Mouse (Mus musculus): Measurements from ENCODE around the gene Prkcd. TPM values are rescaled to one million over a fixed set of nuclear protein-coding genes. Genes with fewer than 3 reads are reported as not detected.
A peak's percentile ranks its signal among the peaks of the same experiment; 100 is the strongest.

Prkcd gene
- polyA plus RNA-seq, 1 experiment = 29.3 TPM

DNA sequence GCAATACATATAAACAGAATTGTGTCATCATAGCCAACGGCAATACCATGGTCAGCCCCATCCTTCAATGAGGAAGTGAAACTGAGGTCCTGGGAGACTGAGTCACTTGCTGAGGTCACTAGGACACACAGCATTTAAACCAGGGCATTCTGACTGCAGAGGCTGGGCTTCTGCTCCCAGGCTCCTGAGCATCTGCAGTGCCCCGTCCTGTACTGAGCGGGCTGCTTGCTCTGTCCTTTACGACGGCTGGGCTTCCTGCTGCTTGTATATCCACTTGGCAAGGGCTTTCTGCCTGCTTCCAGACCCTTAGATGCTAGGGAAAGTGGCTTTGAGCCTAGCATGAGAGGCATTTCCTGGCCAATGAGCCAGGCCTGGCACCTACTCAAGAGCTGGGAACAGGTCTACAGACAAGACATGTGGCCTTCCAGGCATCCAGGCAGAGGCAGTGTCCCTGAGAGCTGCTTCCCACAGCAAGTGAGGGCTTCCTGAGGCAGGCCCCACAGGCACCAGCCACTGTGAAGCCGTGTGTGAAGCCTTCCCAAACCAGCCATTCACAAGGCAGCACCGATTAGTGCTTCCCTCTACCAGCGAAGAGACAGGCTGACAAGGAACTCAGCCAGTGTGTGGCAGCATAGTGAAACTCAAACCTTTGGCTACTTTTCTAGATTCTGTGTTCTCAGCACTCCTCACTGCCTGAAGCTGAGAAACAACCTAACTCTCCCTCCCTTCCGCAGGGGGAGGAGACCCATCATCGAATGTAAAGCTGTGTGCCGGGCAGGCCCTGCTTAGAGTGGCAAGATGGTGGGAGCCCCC, 32.5 kb downstream of the Prkcd start:
- peaks cover 18% of the 10 kb centered on the region for H3K36me3 ChIP-seq (ENCODE audit: control insufficient read depth, insufficient read depth)
- TF ChIP-seq FOSL1 (IDR thresholded peaks at IDR 0.05; ENCODE audit: insufficient read depth, low read length, poor library complexity, severe bottlenecking) (no peak), MYOG (IDR thresholded peaks at IDR 0.05; ENCODE audit: control insufficient read depth, extremely low read depth, insufficient read length) (no peak), CEBPB (IDR thresholded peaks at IDR 0.05; ENCODE audit: low read depth) (no peak), CTCF (IDR thresholded peaks at IDR 0.05; ENCODE audit: control insufficient read depth, insufficient read depth, insufficient read length) (no peak), MYOD1 (IDR thresholded peaks at IDR 0.05; ENCODE audit: control insufficient read depth, insufficient read length, low read depth) (no peak), USF1 (IDR thresholded peaks at IDR 0.05; ENCODE audit: low read depth) (no peak), MAX (IDR thresholded peaks at IDR 0.05) (peak; percentile 20)
- H3K79me2 ChIP-seq (ENCODE audit: control insufficient read depth, insufficient read depth) = no peaks in the 10 kb centered on the region
- no peak overlapping the region for H3K4me3 ChIP-seq (ENCODE audit: insufficient read depth, poor library complexity, severe bottlenecking)
- H3K27me3 ChIP-seq (ENCODE audit: control insufficient read depth, insufficient read depth, insufficient read length) = no peaks in the 10 kb centered on the region
- H3K79me3 ChIP-seq (ENCODE audit: low read depth) = no peaks in the 10 kb centered on the region
- H3ac ChIP-seq (ENCODE audit: control insufficient read depth, insufficient read length, low read depth) = no peak overlapping the region

DNA sequence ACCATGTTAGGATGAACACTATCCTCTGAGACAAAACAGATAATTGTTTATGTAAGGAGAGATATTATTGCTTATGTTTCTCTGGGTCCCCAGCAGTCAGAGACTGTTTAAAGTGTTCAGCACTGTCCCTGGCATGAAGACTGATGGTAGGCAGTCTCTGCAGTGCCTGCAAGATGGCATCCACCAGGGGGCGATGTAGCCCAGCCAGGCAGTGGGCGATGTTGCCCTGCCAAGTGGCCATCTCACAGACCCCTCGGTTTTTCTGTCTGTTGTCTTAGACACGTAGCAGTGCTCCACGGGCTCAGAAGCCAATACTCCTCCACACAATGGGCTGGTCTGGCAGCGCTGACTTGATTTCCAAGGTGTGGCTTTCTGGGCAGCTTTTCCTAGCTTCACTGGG, 34.6 kb downstream of the Prkcd start:
- H3K4me3 ChIP-seq (ENCODE audit: insufficient read depth, poor library complexity, severe bottlenecking) = no peak overlapping the region
- H3K36me3 ChIP-seq (ENCODE audit: control insufficient read depth, insufficient read depth) = peaks cover 9% of the 10 kb centered on the region
- H3ac ChIP-seq (ENCODE audit: control insufficient read depth, insufficient read length, low read depth) = no peak overlapping the region
- H3K27me3 ChIP-seq (ENCODE audit: control insufficient read depth, insufficient read depth, insufficient read length) = no peaks in the 10 kb centered on the region
- H3K79me2 ChIP-seq (ENCODE audit: control insufficient read depth, insufficient read depth) = no peaks in the 10 kb centered on the region
- no peaks in the 10 kb centered on the region for H3K79me3 ChIP-seq (ENCODE audit: low read depth)
- no peak for TF ChIP-seq USF1 (IDR thresholded peaks at IDR 0.05; ENCODE audit: low read depth)
- TF ChIP-seq CEBPB (IDR thresholded peaks at IDR 0.05; ENCODE audit: low read depth) = no peak
- TF ChIP-seq CTCF (IDR thresholded peaks at IDR 0.05; ENCODE audit: control insufficient read depth, insufficient read depth, insufficient read length) = peak; percentile 95

DNA sequence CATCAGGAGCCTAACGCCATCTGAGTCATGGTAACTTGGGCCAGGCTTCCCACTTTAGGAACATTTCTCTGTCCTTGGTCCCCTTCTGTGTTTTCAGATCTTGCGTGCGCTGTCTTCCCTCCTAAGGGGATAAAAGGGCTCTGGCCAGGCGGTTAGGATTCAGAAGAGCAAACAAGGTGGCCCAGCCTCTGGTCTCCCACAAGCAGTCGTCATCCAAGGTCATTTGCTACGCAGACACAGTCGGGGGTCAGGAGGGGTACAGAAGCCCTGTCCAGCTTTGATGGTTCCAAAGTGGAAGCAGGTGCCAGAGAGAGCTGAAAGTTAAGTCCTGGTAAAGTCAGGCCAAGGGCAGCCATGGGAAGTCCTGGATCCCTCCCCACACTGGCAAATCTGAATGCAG, 35.1 kb downstream of the Prkcd start:
- no peak overlapping the region for H3K4me3 ChIP-seq (ENCODE audit: insufficient read depth, poor library complexity, severe bottlenecking)
- H3K79me3 ChIP-seq (ENCODE audit: low read depth) = no peaks in the 10 kb centered on the region
- TF ChIP-seq MYOG (IDR thresholded peaks at IDR 0.05; ENCODE audit: control insufficient read depth, extremely low read depth, insufficient read length) (no peak), FOSL1 (IDR thresholded peaks at IDR 0.05; ENCODE audit: insufficient read depth, low read length, poor library complexity, severe bottlenecking) (no peak), CTCF (IDR thresholded peaks at IDR 0.05; ENCODE audit: control insufficient read depth, insufficient read depth, insufficient read length) (no peak), MYOD1 (IDR thresholded peaks at IDR 0.05; ENCODE audit: control insufficient read depth, insufficient read length, low read depth) (no peak), CEBPB (IDR thresholded peaks at IDR 0.05; ENCODE audit: low read depth) (no peak), USF1 (IDR thresholded peaks at IDR 0.05; ENCODE audit: low read depth) (no peak), MAX (IDR thresholded peaks at IDR 0.05) (no peak)
- peaks cover 8% of the 10 kb centered on the region for H3K36me3 ChIP-seq (ENCODE audit: control insufficient read depth, insufficient read depth)
- H3ac ChIP-seq (ENCODE audit: control insufficient read depth, insufficient read length, low read depth) = no peak overlapping the region
- H3K27me3 ChIP-seq (ENCODE audit: control insufficient read depth, insufficient read depth, insufficient read length) = no peaks in the 10 kb centered on the region
- no peaks in the 10 kb centered on the region for H3K79me2 ChIP-seq (ENCODE audit: control insufficient read depth, insufficient read depth)

DNA sequence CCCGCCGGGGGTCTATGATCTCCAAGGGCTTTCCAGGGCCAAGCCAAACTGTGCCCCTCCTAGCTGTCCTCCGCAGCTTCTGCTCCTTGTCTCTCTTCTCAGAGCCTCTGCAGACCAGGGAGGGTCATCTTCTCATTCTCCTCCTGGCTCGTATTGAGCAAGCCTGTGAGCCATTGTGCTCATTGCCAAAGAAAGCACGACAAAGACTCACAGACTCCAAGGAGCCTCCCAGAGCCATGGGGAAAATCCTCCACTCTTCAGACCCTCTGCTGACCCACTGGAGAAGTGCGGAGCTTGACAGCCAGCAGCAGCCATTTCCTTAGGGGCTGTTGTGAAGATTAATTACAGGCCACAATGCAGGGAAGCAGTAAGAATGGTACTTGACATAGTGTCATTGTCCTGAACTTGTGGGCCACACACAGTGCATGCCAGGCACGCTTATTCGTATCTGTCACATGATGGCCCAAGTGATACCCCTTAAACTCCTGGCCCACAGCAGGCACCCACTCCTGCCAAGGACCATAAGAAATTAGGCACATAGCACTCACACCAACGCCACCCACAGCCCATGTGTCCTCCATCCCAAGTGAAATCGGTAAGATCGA, 35.9 kb downstream of the Prkcd start:
- no peak overlapping the region for H3ac ChIP-seq (ENCODE audit: control insufficient read depth, insufficient read length, low read depth)

GRCm38 (mm10) chr14:30586780-30587461, 39.1 kb downstream of the Prkcd start:
- Histone ChIP-seq H3K79me2 (ENCODE audit: control insufficient read depth, insufficient read depth) (no peaks in the 10 kb centered on the region), H3K4me3 (ENCODE audit: insufficient read depth, poor library complexity, severe bottlenecking) (no peak overlapping the region), H3K36me3 (ENCODE audit: control insufficient read depth, insufficient read depth) (no peaks in the 10 kb centered on the region), H3K27me3 (ENCODE audit: control insufficient read depth, insufficient read depth, insufficient read length) (no peaks in the 10 kb centered on the region), H3K79me3 (ENCODE audit: low read depth) (no peaks in the 10 kb centered on the region), H3ac (ENCODE audit: control insufficient read depth, insufficient read length, low read depth) (no peak overlapping the region)
- no peak for TF ChIP-seq FOSL1 (IDR thresholded peaks at IDR 0.05; ENCODE audit: insufficient read depth, low read length, poor library complexity, severe bottlenecking)
- TF ChIP-seq CTCF (IDR thresholded peaks at IDR 0.05; ENCODE audit: control insufficient read depth, insufficient read depth, insufficient read length) = no peak

More for the DNA sequence above, 35.9 kb downstream of the Prkcd start:
- no peak overlapping the region for H3K4me3 ChIP-seq (ENCODE audit: insufficient read depth, poor library complexity, severe bottlenecking)
- H3K79me3 ChIP-seq (ENCODE audit: low read depth) = no peaks in the 10 kb centered on the region
- TF ChIP-seq USF1 (IDR thresholded peaks at IDR 0.05; ENCODE audit: low read depth) = no peak
- TF ChIP-seq CEBPB (IDR thresholded peaks at IDR 0.05; ENCODE audit: low read depth) = no peak
- TF ChIP-seq FOSL1 (IDR thresholded peaks at IDR 0.05; ENCODE audit: insufficient read depth, low read length, poor library complexity, severe bottlenecking) = no peak
- TF ChIP-seq MYOD1 (IDR thresholded peaks at IDR 0.05; ENCODE audit: control insufficient read depth, insufficient read length, low read depth) = no peak
- no peak for TF ChIP-seq CTCF (IDR thresholded peaks at IDR 0.05; ENCODE audit: control insufficient read depth, insufficient read depth, insufficient read length)
- no peak for TF ChIP-seq MYOG (IDR thresholded peaks at IDR 0.05; ENCODE audit: control insufficient read depth, extremely low read depth, insufficient read length)
- no peak for TF ChIP-seq MAX (IDR thresholded peaks at IDR 0.05)
- H3K36me3 ChIP-seq (ENCODE audit: control insufficient read depth, insufficient read depth) = peaks cover 4% of the 10 kb centered on the region
- H3K27me3 ChIP-seq (ENCODE audit: control insufficient read depth, insufficient read depth, insufficient read length) = no peaks in the 10 kb centered on the region
- no peaks in the 10 kb centered on the region for H3K79me2 ChIP-seq (ENCODE audit: control insufficient read depth, insufficient read depth)
